Mouse (Mus musculus): ENCODE data around the gene Cldn14.
A peak's percentile ranks its signal among the peaks of the same experiment; 100 is the strongest.
"Not testable (repeated sequence)": the region's sequence is repeated elsewhere in the genome, so short reads cannot be mapped to it uniquely, and the experiment has no call there.

Cldn14 gene

GRCm38 (mm10) chr16:94008737-94009136 lies at the start of gene Cldn14:
TSS of gene Cldn14 (minus strand) at chr16:94008837.
- no peak for DNase-seq (ENCODE audit: low read depth, low spot score)

GRCm38 (mm10) chr16:94055576-94055975 lies 46.9 kb upstream of the Cldn14 start:
- no peak for DNase-seq (ENCODE audit: low read depth, low spot score)

DNA sequence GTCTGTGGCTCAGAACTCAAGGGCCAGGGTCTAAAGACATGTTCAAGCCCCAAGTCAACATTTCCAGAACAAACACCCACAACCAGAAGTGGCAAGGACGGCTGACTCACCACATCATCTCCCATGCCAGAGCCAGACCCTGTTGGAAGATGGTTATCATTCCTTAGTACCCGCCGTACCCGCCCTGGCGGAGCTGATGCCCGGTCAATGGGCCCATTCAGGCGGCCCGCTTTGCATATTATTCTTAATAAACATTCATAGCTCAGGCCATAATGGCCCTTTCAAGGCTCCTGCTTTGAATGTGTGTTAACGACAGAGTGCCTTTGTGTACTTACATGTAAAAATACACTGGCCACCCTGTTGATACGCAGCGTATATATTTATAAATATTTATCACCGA lies 46.5 kb upstream of the Cldn14 start:
- no peak for DNase-seq (ENCODE audit: low read depth, low spot score)

DNA sequence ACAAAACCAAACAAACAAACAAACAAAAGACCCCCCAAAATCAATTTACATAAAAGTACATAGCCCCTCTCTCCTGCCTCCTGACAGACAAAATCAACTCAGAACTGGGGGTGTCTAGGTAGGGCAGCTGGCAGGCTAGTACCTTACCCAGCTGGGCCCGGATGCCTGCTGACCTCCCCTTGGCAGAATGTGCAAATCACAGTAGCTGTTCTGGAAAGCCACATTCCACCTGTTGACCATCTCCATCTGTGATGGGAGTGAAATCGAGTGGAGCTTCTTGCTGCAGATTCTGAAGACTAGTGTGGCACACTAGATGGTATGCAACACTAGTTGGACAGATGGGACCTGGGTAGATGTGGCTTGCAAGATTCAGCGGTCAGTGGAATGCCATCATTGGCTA lies 41.7 kb upstream of the Cldn14 start:
- no peak for DNase-seq (ENCODE audit: low read depth, low spot score)

- DNase-seq (ENCODE audit: low read depth, low spot score): no peak
Observed at GRCm38 (mm10) chr16:94044996-94045395, 36.4 kb upstream of the Cldn14 start.

DNA sequence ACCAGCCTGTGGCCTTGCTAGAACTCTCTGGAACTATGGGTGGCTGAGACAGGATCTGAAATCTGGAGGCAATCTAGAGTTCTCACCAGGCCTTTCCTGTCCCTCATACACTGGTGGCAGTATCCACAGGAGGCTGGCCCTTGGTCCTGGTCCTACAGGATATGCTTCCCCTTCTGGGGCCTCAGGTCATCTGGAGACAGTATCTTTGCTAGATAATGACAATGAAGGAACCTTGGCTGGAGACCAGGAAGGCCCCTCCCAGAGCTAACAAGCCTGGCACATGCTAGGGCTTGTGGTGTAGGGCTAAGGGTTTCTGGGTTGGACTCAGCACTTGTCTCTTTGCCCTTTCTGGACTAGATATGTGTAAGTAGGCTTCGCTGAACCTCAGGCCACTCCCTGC lies 35.2 kb upstream of the Cldn14 start:
- no peak for DNase-seq (ENCODE audit: low read depth, low spot score)

DNA sequence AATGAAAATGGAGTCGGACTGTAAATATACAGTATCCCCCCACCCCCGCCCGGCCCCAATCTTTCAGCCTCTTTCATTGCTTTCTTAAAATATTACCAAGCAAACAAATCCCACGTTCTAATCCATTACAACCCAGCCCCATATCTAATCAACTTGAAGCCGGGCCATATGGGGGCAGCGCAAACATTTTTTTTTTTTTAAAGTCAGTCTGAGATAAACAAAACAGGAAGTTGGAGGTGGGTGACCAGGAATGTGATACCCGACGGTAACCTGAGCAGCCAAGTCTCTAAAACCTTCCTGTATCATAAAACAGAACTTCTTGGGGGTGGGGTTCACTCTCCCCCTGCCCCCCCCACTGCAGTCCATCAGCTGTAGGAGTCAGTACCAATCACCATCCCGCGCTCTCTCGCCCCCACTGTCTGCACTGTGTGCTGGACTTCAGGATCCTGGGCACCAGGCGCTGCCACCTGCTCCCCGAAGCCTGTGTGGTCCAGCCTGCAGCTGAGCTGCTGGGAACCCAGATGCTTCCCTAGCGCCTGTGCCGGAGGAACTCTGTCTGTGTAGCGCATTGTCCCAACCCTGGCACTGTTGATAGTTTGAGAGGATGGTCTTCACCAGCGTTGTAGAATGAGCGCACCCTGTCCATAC lies 32.6 kb upstream of the Cldn14 start:
- no peak for DNase-seq (ENCODE audit: low read depth, low spot score)

GRCm38 (mm10) chr16:94040485-94040884 lies 31.8 kb upstream of the Cldn14 start:
- no peak for DNase-seq (ENCODE audit: low read depth, low spot score)

DNA sequence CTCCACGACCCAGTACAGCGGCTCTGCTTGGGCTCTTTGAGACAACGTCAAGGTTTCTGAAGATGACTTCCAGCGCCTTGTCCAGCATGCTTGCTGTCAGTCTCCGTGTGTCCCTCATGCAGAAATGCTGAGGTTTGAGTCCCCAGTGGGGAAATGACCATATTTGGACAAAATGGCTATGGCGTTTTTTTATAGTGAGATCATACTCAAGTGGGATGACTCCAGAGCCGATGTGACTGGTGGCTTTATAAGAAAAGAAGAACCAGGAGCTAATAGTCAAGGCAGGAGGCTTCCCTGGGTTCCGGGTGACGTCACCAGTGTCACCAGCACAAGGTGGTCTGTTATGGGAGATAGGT lies 30.3 kb upstream of the Cldn14 start:
- no peak for DNase-seq (ENCODE audit: low read depth, low spot score)

GRCm38 (mm10) chr16:94038272-94038985 lies 29.8 kb upstream of the Cldn14 start:
- DNase-seq (ENCODE audit: low read depth, low spot score): peak; percentile 26

DNA sequence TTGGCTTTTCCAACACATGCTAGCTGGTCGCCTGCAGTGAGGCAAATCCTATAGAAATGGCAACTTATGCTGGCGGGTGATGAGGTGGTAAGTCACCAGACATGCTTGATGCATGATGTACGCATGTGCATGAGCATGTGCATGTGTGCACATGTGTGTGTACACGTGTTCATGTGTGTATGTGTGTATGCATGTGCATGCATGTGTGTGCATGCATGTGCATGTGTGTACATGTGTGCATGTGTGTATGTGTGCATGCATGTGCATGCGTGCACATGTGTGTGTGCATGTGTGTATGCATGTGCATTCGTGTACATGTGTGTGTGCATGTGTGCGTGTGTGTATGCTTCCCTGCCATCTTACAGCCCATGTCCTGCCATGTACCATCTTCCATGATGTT lies 28.6 kb upstream of the Cldn14 start:
- DNase-seq (ENCODE audit: low read depth, low spot score): no peak

DNA sequence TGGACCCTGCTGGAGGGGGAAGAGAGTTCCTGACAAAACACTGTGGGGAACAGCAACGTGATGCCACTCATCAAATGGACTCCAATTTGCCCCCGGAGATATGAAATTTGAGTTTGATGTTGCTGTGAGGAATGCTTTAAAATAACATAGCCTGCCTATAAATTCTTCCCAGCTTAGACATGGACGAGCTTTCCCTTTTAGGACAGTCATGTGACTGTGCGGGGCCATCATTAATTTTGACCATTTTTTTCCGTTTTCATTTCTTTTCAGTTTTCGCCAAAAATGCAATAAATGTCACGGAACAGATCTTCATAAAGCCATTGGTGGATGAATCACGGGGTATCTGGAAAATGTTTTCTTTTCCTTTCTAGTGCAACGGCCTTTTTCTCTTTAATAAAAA lies 25.5 kb upstream of the Cldn14 start:
- no peak for DNase-seq (ENCODE audit: low read depth, low spot score)

DNA sequence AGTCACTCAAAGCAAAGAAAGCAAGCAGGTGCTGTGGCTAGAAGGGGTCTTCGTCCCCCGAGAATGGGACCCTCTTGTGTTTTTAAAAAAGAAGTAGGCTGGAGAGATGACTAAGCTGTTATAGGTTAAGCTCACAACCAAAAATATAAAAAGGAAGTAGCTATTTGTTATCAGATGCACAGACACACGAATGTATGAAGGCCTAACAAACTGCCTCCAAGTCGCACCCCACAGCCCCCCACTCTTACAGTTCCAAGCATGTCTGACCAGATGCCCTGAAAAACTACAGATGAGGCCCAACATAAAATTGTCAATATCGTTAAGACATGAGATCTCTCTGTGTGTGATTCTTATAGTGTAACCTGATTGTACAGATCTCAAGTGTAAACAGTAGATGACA lies 23.6 kb upstream of the Cldn14 start:
- DNase-seq (ENCODE audit: low read depth, low spot score): no peak

DNA sequence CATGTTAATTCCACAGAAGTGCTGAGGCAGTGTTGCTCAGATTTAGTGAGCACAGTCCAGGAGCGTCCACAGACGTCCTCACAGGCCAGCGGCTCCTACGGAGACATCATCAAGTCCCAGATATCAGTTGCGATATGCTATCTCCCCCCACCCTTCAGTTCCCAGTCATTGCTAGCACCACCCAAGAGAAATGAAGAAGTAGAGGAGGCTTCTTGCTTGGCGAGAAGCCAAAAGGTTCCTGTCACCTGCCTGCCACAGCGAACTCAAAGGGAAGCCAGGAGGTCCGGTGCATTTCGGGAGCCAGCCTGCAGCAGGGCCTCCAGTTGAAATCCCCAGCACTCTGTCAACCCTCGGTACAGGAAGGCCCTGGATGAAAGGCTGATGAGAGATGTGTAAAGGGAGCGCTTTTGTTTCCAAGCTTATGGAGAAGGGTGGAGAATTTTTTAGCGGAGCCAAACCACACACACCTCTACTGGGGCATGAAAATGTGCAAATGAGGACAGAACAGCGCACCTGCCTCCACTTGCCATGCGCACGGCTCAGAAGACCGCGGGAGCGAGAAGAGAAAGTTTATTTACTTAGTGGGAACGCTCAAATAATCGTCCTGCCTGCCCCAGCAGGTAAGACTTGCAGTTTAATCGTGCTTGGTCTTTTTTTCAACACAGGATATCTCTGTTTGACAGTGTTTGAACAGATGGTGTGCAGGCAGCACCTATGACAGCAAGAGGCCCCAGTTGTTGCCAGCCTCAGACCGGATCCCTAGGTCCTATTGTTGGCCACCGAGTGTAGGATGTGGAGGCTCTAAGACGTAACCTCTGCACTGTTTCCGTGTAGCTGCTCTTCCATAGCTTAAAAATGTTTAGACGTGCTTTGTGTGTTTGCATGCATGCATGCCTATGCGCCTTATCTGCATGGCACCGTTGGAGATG lies 15.0 kb upstream of the Cldn14 start:
- no peak for DNase-seq (ENCODE audit: low read depth, low spot score)

GRCm38 (mm10) chr16:94019725-94020124 lies 11.1 kb upstream of the Cldn14 start:
- not testable (repeated sequence) for DNase-seq (ENCODE audit: low read depth, low spot score)

DNA sequence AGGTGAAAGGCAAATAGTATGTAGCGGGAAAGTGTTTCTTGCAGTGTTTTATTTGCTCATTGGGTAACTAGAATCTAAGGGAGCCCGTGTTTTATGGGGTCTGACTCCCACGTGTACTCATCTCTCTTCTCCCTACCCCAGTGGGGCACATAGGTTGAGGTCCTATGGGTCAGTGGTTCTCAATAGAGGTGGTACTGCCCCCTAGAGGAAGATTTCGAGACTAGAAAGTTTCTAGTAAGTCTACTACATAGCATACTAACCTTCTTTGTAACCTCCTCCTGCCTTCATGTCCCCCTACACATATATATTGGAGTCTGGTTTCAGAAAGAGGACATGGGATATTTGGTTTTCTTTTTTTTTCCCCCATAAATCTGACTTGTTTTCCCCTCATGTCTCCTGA lies 9.3 kb upstream of the Cldn14 start:
- no peak for DNase-seq (ENCODE audit: low read depth, low spot score)

GRCm38 (mm10) chr16:94014489-94015096 lies 6.0 kb upstream of the Cldn14 start:
- no peak for DNase-seq (ENCODE audit: low read depth, low spot score)

- DNase-seq (ENCODE audit: low read depth, low spot score): not testable (repeated sequence)
Observed at GRCm38 (mm10) chr16:94013328-94014086, 4.9 kb upstream of the Cldn14 start.

DNA sequence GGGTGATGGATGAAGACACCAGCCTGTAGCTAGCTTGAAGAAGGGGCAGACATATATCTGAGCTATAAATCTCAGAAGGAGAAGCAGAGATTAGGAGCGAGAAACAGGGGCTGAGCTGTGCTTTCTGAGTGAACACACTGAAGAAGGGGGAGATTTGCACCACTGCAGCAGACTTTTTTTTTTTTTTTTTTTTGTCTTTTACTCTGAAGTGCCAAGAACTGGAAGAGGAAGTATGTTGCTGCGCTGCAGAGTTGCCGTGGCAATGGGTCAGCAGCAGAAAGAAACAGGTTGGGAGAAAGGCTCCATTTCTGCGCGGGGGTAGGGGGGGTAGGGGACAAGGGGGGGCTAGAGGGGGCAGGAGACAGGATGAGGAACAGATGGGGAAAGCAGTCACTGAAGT lies 2.6 kb upstream of the Cldn14 start:
- DNase-seq (ENCODE audit: low read depth, low spot score): no peak

- DNase-seq (ENCODE audit: low read depth, low spot score): no peak
Observed at GRCm38 (mm10) chr16:94010633-94011032, 2.0 kb upstream of the Cldn14 start.

DNA sequence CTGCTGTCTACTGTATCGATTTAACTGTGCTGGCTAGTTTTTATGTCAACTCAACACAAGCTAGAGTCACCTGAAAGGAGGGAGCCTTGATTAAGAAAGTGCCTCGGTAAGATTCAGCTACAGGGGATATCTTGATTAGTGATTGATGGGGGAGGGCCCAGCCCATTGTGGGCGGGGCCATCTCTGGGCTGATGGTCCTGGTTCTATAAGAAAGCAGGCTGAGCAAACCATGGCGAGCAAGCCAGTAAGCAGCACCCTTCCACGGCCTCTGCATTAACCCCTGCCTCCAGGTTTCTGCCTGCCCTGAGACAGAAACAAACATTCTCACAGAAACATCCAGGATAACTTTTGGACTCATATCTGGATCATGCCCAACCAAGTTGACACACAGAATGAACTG lies 1.5 kb upstream of the Cldn14 start:
- no peak for DNase-seq (ENCODE audit: low read depth, low spot score)

All from skeletal muscle tissue, adult 2 months (tissue).